Mouse (Mus musculus): Measurements from ENCODE around the gene E4f1. TPM values are rescaled to one million over a fixed set of nuclear protein-coding genes. Genes with fewer than 3 reads are reported as not detected.
A peak's percentile ranks its signal among the peaks of the same experiment; 100 is the strongest.
"Not testable (repeated sequence)": the region's sequence is repeated elsewhere in the genome, so short reads cannot be mapped to it uniquely, and the experiment has no call there.

The E4f1 gene
- polyA plus RNA-seq, 2 experiments from 2014 or later = 22.6 to 37.5 TPM

- not testable (repeated sequence) for ATAC-seq
Observed at GRCm38 (mm10) chr17:24455523-24456206, 14.4 kb downstream of the E4f1 start.

- peak; percentile 90 for ATAC-seq
Observed at GRCm38 (mm10) chr17:24454756-24455522, 15.2 kb downstream of the E4f1 start.

GRCm38 (mm10) chr17:24454218-24454755 lies 15.8 kb downstream of the E4f1 start:
- peak; percentile 62 for ATAC-seq

GRCm38 (mm10) chr17:24453372-24453771 lies 16.7 kb downstream of the E4f1 start:
- no peak for ATAC-seq

GRCm38 (mm10) chr17:24451220-24451619 lies 18.9 kb downstream of the E4f1 start:
- no peak for ATAC-seq

- ATAC-seq = no peak
Observed at GRCm38 (mm10) chr17:24449507-24449906, 20.6 kb downstream of the E4f1 start.

GRCm38 (mm10) chr17:24446590-24446989 lies 23.5 kb downstream of the E4f1 start:
- ATAC-seq = no peak

GRCm38 (mm10) chr17:24443409-24443808 lies 26.7 kb downstream of the E4f1 start:
- ATAC-seq = no peak

- ATAC-seq = no peak
Observed at GRCm38 (mm10) chr17:24442632-24443155, 27.4 kb downstream of the E4f1 start, which contains the start of gene Dnase1l2. Gene Dnase1l2 (minus strand): TSS chr17:24443105.

GRCm38 (mm10) chr17:24442107-24442506 lies 28.0 kb downstream of the E4f1 start:
- ATAC-seq = no peak

- ATAC-seq = no peak
Observed at GRCm38 (mm10) chr17:24441148-24441547, 29.0 kb downstream of the E4f1 start.

- no peak for ATAC-seq
Observed at GRCm38 (mm10) chr17:24440377-24440776, 29.7 kb downstream of the E4f1 start.

- peak; percentile 66 for ATAC-seq
Observed at GRCm38 (mm10) chr17:24437016-24437415, 33.1 kb downstream of the E4f1 start.

- ATAC-seq = no peak
Observed at GRCm38 (mm10) chr17:24429201-24429983, 40.7 kb downstream of the E4f1 start.

- no peak for ATAC-seq
Observed at GRCm38 (mm10) chr17:24427170-24427557, 42.9 kb downstream of the E4f1 start.

- ATAC-seq = peak; percentile 87
Observed at GRCm38 (mm10) chr17:24426471-24427169, 43.5 kb downstream of the E4f1 start, which contains the start of gene Eci1. Gene Eci1 (plus strand): TSS chr17:24426641.

GRCm38 (mm10) chr17:24425905-24426304 lies 44.2 kb downstream of the E4f1 start:
- ATAC-seq = no peak

GRCm38 (mm10) chr17:24425326-24425725 lies 44.8 kb downstream of the E4f1 start:
- not testable (repeated sequence) for ATAC-seq

- ATAC-seq = no peak
Observed at GRCm38 (mm10) chr17:24424489-24424888, 45.6 kb downstream of the E4f1 start.

GRCm38 (mm10) chr17:24423114-24423513 lies 47.0 kb downstream of the E4f1 start:
- no peak for ATAC-seq

GRCm38 (mm10) chr17:24416051-24416652 lies 54.0 kb downstream of the E4f1 start:
- no peak for ATAC-seq

All from activated CD4-positive, CD25-positive, alpha-beta regulatory T cell, adult 4 months (primary cell).